Mouse (Mus musculus) right cerebral cortex, postnatal 4 days (tissue): Measurements from ENCODE around the gene Pnmal1.
A peak's percentile ranks its signal among the peaks of the same experiment; 100 is the strongest.

Experiments used
- DNase-seq: peaks from one replicate; pipeline ENCODE4 v3.0.0-alpha.2; 2022

The Pnmal1 gene

GRCm38 (mm10) chr7:16924037-16924834 lies 35.2 kb upstream of the Pnmal1 start, which contains the start of gene Calm3:
Calm3 (minus strand) TSS chr7:16924114.
- peak; percentile 99 for DNase-seq

GRCm38 (mm10) chr7:16928341-16928740 lies 31.1 kb upstream of the Pnmal1 start:
- no peak for DNase-seq

GRCm38 (mm10) chr7:16930850-16931249 lies 28.6 kb upstream of the Pnmal1 start:
- peak; percentile 74 for DNase-seq

GRCm38 (mm10) chr7:16931968-16932627 lies 27.4 kb upstream of the Pnmal1 start:
- peak; percentile 94 for DNase-seq

- peak; percentile 78 for DNase-seq
These were observed 26.5 kb upstream of the Pnmal1 start for GRCm38 (mm10) chr7:16932704-16933577.

DNA sequence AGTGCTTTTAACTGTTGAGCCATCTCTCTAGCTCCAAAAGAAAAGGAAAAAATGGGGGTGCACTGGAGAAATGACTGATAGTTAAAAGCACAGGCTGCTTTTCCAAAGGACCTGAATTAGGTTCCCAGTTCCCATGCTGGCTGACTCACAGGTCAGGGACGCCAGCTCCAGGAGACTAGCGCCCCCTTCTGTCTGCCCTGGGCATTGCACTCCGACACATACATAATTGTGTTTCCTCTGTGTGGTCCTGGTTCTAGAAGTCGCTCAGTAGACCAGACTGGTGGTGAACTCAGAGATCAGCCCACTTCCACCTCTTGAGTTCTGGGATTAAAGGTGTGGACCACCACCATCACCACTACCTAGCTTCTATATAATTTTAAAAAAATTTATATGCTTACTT lies 22.2 kb upstream of the Pnmal1 start:
- peak; percentile 37 for DNase-seq

DNA sequence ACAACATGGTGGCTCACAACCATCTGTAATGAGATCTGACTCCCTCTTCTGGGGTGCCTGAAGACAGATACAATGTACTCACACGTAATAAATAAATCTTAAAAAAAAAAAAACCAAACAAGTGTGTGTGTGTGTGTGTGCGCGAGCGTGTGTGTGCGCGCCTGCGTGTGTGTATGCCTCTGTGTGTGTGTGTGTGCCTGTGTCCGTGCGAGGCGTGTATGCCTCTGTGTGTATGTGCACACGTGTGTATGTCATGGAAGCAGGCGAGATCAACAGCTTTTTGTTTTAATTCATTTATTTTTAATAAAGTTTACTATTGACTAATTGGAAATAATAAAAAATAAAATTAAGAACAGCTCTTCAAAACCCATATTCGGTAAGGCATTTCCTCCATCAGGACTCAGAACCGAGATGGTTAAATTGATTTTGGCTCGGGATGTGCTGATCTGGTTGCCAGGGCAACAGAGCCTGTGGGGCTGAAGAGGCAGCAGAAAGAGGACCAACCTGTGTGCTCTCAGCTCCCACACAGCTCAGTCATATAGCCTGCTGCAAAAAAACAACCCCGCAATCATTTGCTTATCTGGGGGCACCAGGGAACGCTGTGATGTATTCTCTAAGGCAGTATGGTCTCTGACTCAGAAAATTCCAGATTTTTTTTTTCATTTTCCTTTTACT lies 21.2 kb upstream of the Pnmal1 start:
- no peak for DNase-seq

GRCm38 (mm10) chr7:16940292-16940691 lies 19.2 kb upstream of the Pnmal1 start:
- no peak for DNase-seq

DNA sequence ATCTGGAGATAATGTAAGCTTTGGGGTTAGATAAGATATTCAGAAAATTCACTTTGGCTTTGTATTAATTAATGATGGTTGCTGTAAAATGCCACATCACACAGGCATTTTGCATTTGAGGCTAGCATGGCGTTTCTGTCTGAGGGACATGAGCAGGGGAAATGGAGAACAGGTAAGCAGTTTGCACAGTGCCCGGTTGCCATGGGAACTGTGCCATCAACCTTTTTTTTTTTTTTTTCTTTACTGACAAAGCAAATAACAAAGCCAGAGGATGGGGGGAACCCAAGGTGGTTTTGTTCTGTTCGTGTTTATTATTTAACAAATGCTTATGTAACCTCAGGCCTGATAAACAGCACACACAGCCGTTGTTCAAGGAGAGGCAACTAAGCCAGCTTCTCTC lies 16.6 kb upstream of the Pnmal1 start:
- no peak for DNase-seq

GRCm38 (mm10) chr7:16944061-16944807 lies 15.2 kb upstream of the Pnmal1 start, which contains the start of gene Pnmal2:
Pnmal2 (plus strand) TSS chr7:16944682.
- peak; percentile 91 for DNase-seq

GRCm38 (mm10) chr7:16944808-16945315 lies 14.6 kb upstream of the Pnmal1 start:
- DNase-seq: no peak

DNA sequence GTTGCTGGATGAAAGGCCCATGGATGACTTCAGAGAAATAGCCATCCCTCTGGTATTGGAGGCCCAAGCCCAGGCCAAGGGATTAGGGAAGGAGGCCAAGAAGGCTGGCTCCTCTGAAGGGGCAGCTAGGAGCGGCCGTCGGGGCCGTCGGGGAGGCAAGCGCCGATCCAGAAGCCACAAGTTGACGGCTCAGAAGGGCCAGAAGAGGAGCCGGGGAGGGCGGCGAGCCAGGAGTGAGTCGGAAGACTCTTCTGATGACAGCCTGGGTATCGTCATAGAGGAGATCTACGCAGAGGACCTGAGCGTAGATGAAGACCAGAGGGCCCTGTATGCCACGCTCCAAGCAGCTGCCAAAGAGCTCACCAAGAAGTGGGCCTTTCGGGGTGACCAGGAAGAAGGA lies 14.1 kb upstream of the Pnmal1 start:
- no peak for DNase-seq

DNA sequence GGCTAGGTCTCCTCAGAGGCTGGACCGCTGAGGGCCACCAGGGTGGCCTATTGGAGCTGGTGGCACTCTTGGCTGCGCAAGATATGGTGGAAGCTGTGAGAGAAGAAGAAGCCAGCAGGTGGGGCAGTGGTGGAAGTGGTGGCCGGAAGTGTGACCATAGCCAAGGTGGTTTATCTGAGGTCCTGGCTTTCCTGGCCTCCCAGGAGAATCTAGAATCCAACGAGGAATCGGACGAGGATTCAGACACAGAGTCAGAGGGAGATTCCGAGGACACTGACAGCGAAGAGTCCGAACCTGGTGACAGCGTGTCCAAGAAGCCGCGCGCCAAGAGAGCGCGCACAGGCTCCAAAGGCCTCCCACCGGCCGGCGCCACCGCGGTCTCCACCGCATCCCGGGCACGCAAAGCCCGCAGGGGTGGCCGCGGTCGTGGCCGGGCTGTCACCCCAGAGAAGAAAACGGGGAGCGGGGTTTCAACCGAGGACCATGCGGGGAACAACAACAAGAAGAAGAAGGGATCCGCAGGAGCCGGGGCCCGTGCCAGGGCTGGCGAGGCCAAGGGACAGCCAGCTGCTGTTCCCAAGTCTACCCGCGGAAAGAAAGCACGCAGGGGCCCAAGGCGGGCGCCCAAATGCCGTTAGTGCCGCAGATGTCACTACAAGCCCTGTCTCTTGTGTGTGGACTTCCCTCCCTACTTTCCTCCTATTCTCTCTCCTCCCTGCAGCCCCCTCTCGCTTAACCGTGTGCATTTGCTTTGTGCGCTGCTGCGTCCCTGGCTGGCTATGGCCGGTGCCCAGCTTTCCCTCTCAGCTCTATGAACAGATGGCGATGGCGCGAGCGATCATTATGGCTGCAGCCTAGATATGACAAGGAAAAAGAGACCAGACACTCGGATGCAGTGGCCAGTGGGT lies 12.8 kb upstream of the Pnmal1 start:
- DNase-seq: no peak

DNA sequence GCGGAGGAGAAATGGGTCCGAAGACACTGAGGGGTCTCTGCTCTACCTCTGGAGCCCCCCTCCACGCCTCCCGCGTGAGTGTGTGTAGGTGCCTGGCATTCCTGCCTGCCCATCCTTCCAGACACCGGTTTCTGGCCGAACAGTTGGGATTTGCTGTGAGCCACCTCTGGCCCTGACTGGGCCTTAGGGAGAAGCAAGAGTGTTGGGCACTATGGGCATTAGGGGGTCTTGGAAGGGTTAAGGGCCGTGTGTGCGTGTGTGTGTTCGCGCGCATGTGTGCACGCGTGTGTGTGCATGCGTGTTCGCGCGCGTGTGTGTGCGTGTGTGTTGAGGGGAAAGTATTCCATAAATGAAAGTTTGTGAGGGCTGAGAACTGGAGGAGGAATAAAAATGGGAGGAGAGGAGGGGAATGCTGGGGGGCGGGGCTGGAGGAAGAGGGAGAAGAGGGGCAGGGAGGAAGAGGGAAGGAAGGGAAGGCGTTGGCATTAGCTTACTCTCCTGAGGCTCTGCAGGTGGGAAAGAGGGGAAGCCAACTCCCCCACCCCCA lies 12.1 kb upstream of the Pnmal1 start:
- DNase-seq: peak; percentile 59

DNA sequence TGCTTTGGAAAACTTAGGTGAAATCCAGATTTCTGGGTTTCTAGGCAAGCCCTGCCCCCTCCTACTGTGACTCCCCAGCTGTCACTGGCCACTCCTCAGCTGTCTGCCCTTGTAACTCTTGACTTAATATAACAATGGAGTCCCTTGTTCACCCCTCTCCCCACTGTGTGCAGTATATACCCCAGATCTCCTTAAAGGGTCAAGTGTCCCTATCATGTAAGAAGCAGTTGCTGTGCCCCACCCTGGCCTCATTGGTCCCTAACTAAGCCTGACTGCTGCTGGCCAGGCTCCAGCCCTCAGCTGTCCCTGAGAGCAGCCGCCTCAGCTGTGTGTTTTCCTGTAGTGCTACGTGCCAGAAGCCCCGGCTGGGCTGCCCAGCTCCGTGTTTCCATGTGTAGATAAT lies 11.5 kb upstream of the Pnmal1 start:
- no peak for DNase-seq

DNA sequence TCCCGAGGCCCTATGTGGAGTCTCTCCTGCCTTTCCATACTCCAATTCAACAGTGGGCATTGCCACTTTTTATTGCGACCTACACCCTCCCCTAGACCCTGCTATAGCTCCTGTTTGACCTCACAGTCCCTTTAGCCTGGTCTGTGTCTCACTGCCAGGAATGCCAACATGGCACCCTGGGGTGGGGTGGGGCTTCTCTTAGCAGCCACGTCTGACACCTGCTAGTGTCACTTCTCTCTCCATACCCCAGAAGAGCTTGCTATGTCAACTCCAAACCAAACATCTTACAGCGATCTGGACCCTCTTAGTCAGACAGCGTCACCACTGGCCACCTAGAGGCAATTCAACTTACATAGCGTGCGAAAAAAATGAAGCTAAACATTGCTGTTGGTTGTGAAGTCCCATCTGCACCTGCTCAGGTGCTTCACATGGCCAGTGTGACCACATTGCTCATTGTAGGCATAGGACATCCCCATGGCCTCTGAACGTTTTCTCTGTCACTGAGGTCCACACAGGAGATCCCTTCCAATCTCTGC lies 10.5 kb upstream of the Pnmal1 start:
- DNase-seq: no peak

- DNase-seq: peak; percentile 81
These were observed 9.3 kb upstream of the Pnmal1 start for GRCm38 (mm10) chr7:16949908-16950841.

- peak; percentile 76 for DNase-seq
These were observed 8.4 kb upstream of the Pnmal1 start for GRCm38 (mm10) chr7:16950861-16951635.
